Mouse (Mus musculus) midbrain, embryonic 15.5 days (tissue): ENCODE data around the gene Mepe. TPM values are rescaled to one million over a fixed set of nuclear protein-coding genes. Genes with fewer than 3 reads are reported as not detected.

Experiments
- ATAC-seq: fragments of 200-750 bp; cut with Nextera tagmentation; replicated peaks from 2 replicates; pipeline ENCODE4 v1.8.0; 2017; ENCODE audit warnings: moderate TSS enrichment
- H3K27ac ChIP-seq: fragments of 300-500 bp; sonication (generic); 2 replicates; pipeline ENCODE4 v1.5.1; 2015; ENCODE audit warnings: mild to moderate bottlenecking, inconsistent platforms
- H3K27me3 ChIP-seq: fragments of 300-500 bp; sonication (generic); replicated peaks from 2 replicates; pipeline ENCODE4 v1.6.1; 2015; ENCODE audit warnings: inconsistent platforms
- H3K36me3 ChIP-seq: fragments of 300-500 bp; sonication (generic); replicated peaks from 2 replicates; pipeline ENCODE4 v1.6.1; 2015; ENCODE audit warnings: inconsistent platforms
- H3K4me1 ChIP-seq: fragments of 300-500 bp; sonication (generic); 2 replicates; pipeline ENCODE4 v1.6.1; 2015; ENCODE audit warnings: inconsistent platforms
- H3K4me2 ChIP-seq: fragments of 300-500 bp; sonication (generic); 2 replicates; pipeline ENCODE4 v1.6.1; 2015; ENCODE audit warnings: inconsistent platforms, mild to moderate bottlenecking, moderate library complexity
- H3K4me3 ChIP-seq: fragments of 300-500 bp; sonication (generic); 2 replicates; pipeline ENCODE4 v1.5.1; 2015; ENCODE audit warnings: mild to moderate bottlenecking, inconsistent platforms
- H3K9ac ChIP-seq: fragments of 300-500 bp; sonication (generic); 2 replicates; pipeline ENCODE4 v1.6.1; 2015; ENCODE audit warnings: mild to moderate bottlenecking, inconsistent platforms
- H3K9me3 ChIP-seq: fragments of 300-500 bp; sonication (generic); 2 replicates; pipeline ENCODE4 v1.6.1; 2016; ENCODE audit warnings: inconsistent platforms
- WGBS: fragments of 180-500 bp; shearing (Covaris S2); methylation state at CpG from one replicate; pipeline ENCODE4 v1.1.7; 2015; ENCODE audit warnings: mixed read lengths; 5-methylcytosine and 5-hydroxymethylcytosine counted together
- polyA plus RNA-seq: library from polyadenylated mRNA; unstranded; fragments of >200 nt; fragmentation: Nextera tagmentation; extraction: Ambion mirVana; gene quantifications from 2 replicates; pipeline ENCODE4 v1.2.1, GENCODE M21; 2015

Mepe gene
- polyA plus RNA-seq, 1 experiment from 2014 or later: not detected

DNA sequence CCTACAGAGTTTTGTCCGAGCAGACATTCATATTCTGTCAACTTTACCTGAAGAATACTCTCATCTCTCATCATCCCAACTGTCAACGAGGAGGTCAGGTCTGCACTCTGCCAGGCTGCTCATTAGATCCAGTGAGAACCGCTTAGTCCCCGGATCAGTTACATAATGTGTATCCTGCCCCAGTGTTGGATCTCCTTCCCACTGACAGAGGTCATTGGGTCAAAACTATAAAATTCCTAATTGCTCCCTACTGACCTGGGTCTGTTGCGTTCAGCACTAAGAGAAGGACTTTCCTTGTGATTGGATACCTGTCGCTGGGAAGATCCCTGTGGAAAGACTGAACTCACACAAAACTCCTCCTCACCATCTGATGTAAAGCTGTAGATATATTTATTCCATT is 34.1 kb downstream of the Mepe start:
- H3K9me3 ChIP-seq: no peaks in the 10 kb centered on the region
- no peak for ATAC-seq
- no peak overlapping the region for H3K4me3 ChIP-seq
- H3K9ac ChIP-seq: no peak overlapping the region
- no peaks in the 10 kb centered on the region for H3K4me1 ChIP-seq
- WGBS: 78% methylated on average over 6 of the region's 6 CpGs
- no peak overlapping the region for H3K27ac ChIP-seq
- H3K27me3 ChIP-seq: no peaks in the 10 kb centered on the region
- H3K36me3 ChIP-seq: no peaks in the 10 kb centered on the region
- H3K4me2 ChIP-seq: no peak overlapping the region

DNA sequence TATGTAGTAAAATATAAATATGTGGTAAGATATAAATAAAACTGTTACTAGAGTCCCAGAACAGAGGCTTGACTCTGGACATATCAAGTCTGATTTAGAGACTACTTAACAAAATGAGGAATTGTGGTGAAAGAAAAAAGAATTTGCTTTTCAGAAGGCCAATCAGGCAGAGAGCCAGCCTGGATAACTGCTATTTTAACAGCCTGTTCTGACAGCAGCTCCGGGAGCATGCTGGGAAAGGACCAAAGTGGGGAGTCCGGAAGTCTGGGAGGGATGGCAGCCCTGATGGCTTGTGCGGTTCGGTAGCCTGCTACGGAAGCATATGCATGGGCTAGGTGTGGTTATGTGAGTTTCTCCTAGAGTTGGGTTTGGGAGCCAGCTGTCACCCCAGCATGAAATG is 45.5 kb downstream of the Mepe start:
- ATAC-seq: no peak
- H3K4me2 ChIP-seq: no peak overlapping the region
- no peak overlapping the region for H3K4me3 ChIP-seq
- H3K36me3 ChIP-seq: no peaks in the 10 kb centered on the region
- 94% methylated on average over 5 of the region's 5 CpGs for WGBS
- H3K27ac ChIP-seq: no peak overlapping the region
- no peak overlapping the region for H3K9ac ChIP-seq
- no peaks in the 10 kb centered on the region for H3K9me3 ChIP-seq
- no peaks in the 10 kb centered on the region for H3K27me3 ChIP-seq
- no peaks in the 10 kb centered on the region for H3K4me1 ChIP-seq

DNA sequence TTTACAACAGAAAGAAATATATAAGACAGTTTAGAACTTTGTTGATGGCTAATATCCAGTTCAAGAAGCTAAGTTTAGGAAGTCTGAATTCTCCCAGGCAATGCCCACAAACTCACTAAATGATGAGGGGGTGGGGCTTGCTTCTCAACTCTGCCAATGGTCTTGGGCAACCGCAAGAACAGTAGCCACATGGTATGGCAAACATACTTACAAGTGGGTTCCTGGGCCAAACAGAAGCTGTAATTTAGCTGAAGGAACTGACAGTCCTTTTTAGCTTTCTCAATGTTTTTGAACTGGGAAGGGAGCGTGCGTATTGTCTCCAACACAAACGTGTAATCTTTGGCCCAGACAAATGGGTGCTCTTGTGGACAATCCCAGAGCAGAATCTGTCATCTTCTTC is 46.2 kb downstream of the Mepe start:
- Histone ChIP-seq H3K9ac (no peak overlapping the region), H3K4me2 (no peak overlapping the region), H3K9me3 (no peaks in the 10 kb centered on the region), H3K27me3 (no peaks in the 10 kb centered on the region), H3K27ac (no peak overlapping the region), H3K4me3 (no peak overlapping the region), H3K4me1 (no peaks in the 10 kb centered on the region), H3K36me3 (no peaks in the 10 kb centered on the region)
- no peak for ATAC-seq
- 93% methylated on average over 4 of the region's 4 CpGs for WGBS

DNA sequence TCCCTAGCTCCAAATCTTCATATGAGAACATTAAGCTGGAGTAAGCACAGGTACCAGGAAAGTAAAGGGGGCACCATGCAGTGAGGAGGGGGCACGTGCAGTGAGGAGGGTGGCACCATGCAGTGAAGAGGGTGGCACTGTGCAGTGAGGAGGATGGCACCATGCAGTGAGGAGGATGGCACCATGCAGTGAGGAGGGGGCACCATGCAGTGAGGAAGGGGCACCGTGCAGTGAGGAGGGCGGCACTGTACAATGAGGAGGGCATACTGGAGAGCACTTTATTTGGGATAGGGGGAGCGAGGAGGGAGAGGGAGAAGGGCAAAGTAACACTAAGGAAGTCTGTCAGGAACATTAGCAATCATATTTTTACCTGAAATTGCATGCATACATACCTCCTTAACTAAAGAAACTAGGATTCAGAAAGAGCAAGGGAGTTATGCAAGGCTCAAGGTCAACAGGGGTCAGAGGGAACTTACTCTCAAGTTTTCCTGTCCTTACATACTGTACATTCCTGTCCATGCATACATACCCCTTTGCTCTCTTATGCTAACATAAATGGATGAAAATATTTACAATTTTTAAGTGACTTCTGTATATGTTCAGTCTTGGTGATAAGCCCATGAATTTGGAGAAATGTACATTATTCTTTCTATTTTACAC is 48.6 kb downstream of the Mepe start:
- WGBS: 84% methylated on average over 4 of the region's 4 CpGs

DNA sequence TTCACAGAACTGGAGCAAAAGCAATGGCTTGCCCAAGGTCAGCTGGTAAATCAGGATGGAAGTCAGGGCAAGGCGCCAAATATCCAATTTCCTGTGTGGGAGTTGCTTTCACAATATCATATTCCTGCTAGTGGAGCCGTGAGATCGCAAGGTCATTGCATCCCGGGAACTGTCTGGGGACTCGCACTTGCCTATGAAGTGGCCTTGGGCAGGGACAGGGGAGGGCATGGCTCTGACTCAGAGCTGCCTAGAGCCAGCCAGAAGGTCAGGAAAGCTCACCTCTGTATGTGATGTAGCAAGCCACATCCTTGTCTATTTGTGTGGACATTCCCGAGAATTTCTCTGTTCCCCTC is 49.2 kb downstream of the Mepe start:
- Histone ChIP-seq H3K4me1 (no peaks in the 10 kb centered on the region), H3K9ac (no peak overlapping the region), H3K27me3 (no peaks in the 10 kb centered on the region), H3K27ac (no peak overlapping the region), H3K9me3 (no peaks in the 10 kb centered on the region), H3K4me3 (no peak overlapping the region), H3K4me2 (no peak overlapping the region), H3K36me3 (no peaks in the 10 kb centered on the region)
- ATAC-seq: no peak
- WGBS: 76% methylated on average over 6 of the region's 6 CpGs

More for the DNA sequence above, 48.6 kb downstream of the Mepe start:
- no peaks in the 10 kb centered on the region for H3K27me3 ChIP-seq
- H3K36me3 ChIP-seq: no peaks in the 10 kb centered on the region
- no peak overlapping the region for H3K4me2 ChIP-seq
- no peak overlapping the region for H3K27ac ChIP-seq
- no peak overlapping the region for H3K4me3 ChIP-seq
- no peaks in the 10 kb centered on the region for H3K9me3 ChIP-seq
- no peak for ATAC-seq
- no peaks in the 10 kb centered on the region for H3K4me1 ChIP-seq
- H3K9ac ChIP-seq: no peak overlapping the region

DNA sequence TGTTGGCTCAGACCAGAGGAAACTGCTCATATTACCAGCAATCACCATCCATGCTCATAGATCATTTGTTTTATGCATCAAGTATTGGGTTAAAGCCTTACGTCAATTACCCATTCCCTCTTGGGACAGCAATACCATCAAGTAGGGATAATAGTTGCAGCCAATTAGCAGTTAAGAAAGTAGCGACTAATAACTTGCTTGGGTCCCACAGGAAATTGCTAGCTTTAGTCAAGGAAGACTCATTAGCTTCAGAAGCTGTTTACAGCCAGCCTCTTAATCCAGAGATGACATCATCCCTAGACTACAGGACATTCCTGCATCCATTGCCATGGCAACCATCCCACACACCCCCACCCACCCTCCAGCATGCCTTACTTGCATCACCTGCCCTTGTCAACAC is 50.0 kb downstream of the Mepe start:
- H3K9ac ChIP-seq: no peak overlapping the region
- no peak overlapping the region for H3K27ac ChIP-seq
- no peak overlapping the region for H3K4me2 ChIP-seq
- no peaks in the 10 kb centered on the region for H3K4me1 ChIP-seq
- no peaks in the 10 kb centered on the region for H3K9me3 ChIP-seq
- no peaks in the 10 kb centered on the region for H3K36me3 ChIP-seq
- no peak for ATAC-seq
- no peak overlapping the region for H3K4me3 ChIP-seq
- 81% methylated on average over 2 of the region's 2 CpGs for WGBS
- no peaks in the 10 kb centered on the region for H3K27me3 ChIP-seq

DNA sequence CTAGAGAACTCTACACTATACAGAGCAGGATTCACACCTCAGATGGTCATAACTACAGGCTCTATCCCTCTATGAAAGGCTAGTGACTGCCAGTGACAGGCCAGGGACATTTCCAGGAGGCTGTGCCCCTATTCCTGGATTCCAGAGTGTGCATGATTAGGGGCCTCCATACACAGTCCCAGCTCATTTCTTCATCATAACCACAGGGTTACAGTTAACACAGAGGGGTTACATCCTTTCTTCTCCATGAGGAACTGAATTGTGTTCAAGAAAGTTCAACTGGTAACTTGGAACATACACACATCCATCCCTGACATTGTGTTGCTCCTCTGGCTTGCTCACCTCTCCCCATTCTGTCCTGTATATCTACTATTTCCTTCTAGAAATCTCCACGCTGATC is 51.8 kb downstream of the Mepe start:
- WGBS: 85% methylated on average over 1 of the region's 1 CpGs

DNA sequence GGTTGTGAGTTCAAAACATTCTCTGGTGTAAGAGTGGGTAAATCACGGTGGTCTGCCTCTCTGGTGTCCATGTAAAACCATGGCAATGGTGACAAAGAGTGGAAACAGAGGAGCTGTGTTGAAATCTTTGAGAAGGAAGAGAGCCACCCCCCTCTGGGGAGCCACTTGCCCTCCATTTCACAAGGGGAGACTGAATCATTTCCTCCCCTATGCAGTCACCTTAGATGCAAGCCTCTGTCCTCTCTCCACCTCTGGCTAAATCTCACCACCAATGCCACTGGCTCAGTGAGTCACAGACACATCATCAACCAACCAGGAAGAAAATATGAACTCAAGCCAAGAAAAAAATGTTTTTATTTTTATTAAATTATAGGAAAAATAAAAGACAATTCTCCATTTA is 55.4 kb downstream of the Mepe start:
- Histone ChIP-seq H3K9ac (no peak overlapping the region), H3K27ac (no peak overlapping the region), H3K36me3 (no peaks in the 10 kb centered on the region), H3K4me3 (no peak overlapping the region), H3K27me3 (no peaks in the 10 kb centered on the region), H3K9me3 (no peaks in the 10 kb centered on the region), H3K4me1 (no peaks in the 10 kb centered on the region), H3K4me2 (no peak overlapping the region)
- 80% methylated on average over 1 of the region's 1 CpGs for WGBS
- no peak for ATAC-seq

More for the DNA sequence above, 51.8 kb downstream of the Mepe start:
- Histone ChIP-seq H3K4me2 (no peak overlapping the region), H3K4me1 (no peaks in the 10 kb centered on the region), H3K4me3 (no peak overlapping the region), H3K9me3 (no peaks in the 10 kb centered on the region), H3K36me3 (no peaks in the 10 kb centered on the region), H3K27me3 (no peaks in the 10 kb centered on the region), H3K27ac (no peak overlapping the region), H3K9ac (no peak overlapping the region)
- ATAC-seq: no peak

DNA sequence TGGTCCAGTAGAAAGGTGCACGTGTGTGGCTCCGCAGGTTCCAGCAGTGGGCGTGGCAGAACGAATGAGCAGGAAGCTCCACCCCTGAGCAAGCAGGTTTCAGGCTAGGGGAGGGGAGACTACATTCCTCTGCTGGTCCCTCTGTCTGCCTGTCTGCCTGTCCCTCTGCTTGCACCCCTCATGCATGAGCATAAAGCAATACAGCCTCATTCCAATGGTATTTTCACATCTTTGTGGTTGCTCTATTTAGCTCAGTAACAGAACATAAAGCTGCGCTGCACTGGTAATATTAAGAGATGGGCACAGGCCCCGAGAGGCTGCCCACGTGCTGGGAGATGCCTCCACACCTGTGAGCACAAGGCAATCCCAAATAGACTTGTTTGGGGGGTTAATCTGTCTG is 56.5 kb downstream of the Mepe start:
- 61% methylated on average over 5 of the region's 7 CpGs for WGBS
- no peaks in the 10 kb centered on the region for H3K27me3 ChIP-seq
- H3K27ac ChIP-seq: no peak overlapping the region
- no peaks in the 10 kb centered on the region for H3K9me3 ChIP-seq
- no peaks in the 10 kb centered on the region for H3K36me3 ChIP-seq
- H3K9ac ChIP-seq: no peak overlapping the region
- no peaks in the 10 kb centered on the region for H3K4me1 ChIP-seq
- no peak for ATAC-seq
- H3K4me2 ChIP-seq: no peak overlapping the region
- no peak overlapping the region for H3K4me3 ChIP-seq

DNA sequence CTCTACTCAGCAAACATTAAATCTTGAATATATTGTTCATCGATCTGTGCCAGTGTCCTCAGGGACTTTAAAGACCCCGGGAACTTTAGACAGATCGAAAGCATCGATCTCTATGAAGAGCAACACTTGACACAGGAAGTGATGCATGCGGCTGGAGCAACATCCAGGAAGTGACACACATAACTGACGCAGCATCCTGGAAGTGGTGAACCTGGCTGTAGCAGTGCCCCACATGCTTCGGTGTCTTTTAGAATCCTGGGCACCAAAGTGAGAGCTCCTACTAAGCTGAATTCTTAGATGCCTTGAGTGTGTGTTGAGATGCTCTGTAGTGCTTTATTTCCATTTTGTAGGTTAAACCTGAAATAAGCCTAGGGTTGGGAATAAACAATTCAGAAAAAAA is 59.4 kb downstream of the Mepe start:
- no peak overlapping the region for H3K9ac ChIP-seq
- no peak overlapping the region for H3K27ac ChIP-seq
- no peak overlapping the region for H3K4me2 ChIP-seq
- 94% methylated on average over 7 of the region's 7 CpGs for WGBS
- ATAC-seq: no peak
- H3K9me3 ChIP-seq: no peaks in the 10 kb centered on the region
- no peak overlapping the region for H3K4me3 ChIP-seq
- no peaks in the 10 kb centered on the region for H3K4me1 ChIP-seq
- no peaks in the 10 kb centered on the region for H3K36me3 ChIP-seq
- no peaks in the 10 kb centered on the region for H3K27me3 ChIP-seq

DNA sequence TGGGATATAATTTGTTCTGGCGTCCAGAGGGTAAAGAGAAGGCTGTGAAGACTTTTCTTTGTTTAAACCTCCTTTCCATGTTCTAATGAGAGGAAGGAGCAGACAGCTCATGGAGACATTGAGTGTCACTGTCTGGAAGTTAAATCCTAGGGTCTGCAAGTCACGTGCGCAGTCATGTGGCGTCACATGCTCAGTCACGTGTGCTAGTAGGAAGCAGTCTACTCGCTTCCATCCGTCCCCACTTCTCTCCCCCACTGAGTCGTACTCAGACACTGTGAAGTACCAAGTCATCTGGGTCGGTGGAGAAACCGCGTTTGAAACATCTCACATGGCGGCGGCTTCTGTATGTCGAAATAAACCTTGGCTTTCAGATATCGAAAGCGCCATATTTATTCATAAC is 60.4 kb downstream of the Mepe start:
- no peaks in the 10 kb centered on the region for H3K36me3 ChIP-seq
- H3K4me2 ChIP-seq: no peak overlapping the region
- ATAC-seq: no peak
- H3K9ac ChIP-seq: no peak overlapping the region
- no peaks in the 10 kb centered on the region for H3K27me3 ChIP-seq
- no peak overlapping the region for H3K27ac ChIP-seq
- H3K9me3 ChIP-seq: no peaks in the 10 kb centered on the region
- no peak overlapping the region for H3K4me3 ChIP-seq
- no peaks in the 10 kb centered on the region for H3K4me1 ChIP-seq
- 93% methylated on average over 16 of the region's 16 CpGs for WGBS

DNA sequence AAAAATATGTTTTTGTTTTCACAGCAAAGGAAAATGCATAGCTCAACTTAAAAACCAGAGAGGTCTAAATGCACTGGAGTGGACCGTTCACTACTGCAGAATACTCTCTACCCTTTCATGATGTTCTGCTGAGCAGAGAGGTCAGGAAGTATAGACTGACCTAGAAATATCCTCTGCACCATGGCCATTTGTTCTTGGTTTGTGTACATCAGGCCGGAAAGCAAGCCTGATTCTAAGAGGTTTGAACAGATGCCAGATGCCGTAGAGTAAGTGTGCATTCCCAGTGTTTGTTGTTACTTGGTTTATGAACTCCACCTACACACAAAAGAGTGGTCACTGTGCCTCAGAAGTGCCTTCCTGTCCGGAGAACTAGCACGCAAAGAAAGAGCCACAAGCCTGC is 61.8 kb downstream of the Mepe start:
- H3K9me3 ChIP-seq: no peaks in the 10 kb centered on the region
- no peak for ATAC-seq
- no peak overlapping the region for H3K4me3 ChIP-seq
- H3K4me1 ChIP-seq: no peaks in the 10 kb centered on the region
- no peak overlapping the region for H3K27ac ChIP-seq
- no peak overlapping the region for H3K4me2 ChIP-seq
- H3K36me3 ChIP-seq: no peaks in the 10 kb centered on the region
- no peak overlapping the region for H3K9ac ChIP-seq
- H3K27me3 ChIP-seq: no peaks in the 10 kb centered on the region
- WGBS: 79% methylated on average over 5 of the region's 5 CpGs
